Mouse (Mus musculus) kidney, embryonic 14.5 days (tissue): ENCODE data around the gene Socs3. TPM values are rescaled to one million over a fixed set of nuclear protein-coding genes. Genes with fewer than 3 reads are reported as not detected.
A peak's percentile ranks its signal among the peaks of the same experiment; 100 is the strongest.

Experiments
- ATAC-seq: fragments of 200-750 bp; cut with Nextera tagmentation; 2 replicates; pipeline ENCODE4 v1.8.0; 2017; ENCODE audit warnings: moderate number of reproducible peaks, mild to moderate bottlenecking, moderate TSS enrichment, moderate library complexity; ENCODE audit not compliant: low FRiP score, low TSS enrichment
- H3K27ac ChIP-seq: fragments of 300-500 bp; sonication (generic); 2 replicates; pipeline ENCODE4 v1.5.1; 2014; ENCODE audit warnings: low read depth, mild to moderate bottlenecking, low read length, moderate library complexity, mixed read lengths
- H3K27me3 ChIP-seq: fragments of 300-500 bp; sonication (generic); 2 replicates; pipeline ENCODE4 v1.6.1; 2014; ENCODE audit warnings: mild to moderate bottlenecking, low read length; ENCODE audit not compliant: control insufficient read depth, insufficient read depth
- H3K36me3 ChIP-seq: fragments of 300-500 bp; sonication (generic); 2 replicates; pipeline ENCODE4 v1.6.1; 2014; ENCODE audit warnings: low read length, mixed read lengths; ENCODE audit not compliant: control insufficient read depth, insufficient read depth
- H3K4me1 ChIP-seq: fragments of 300-500 bp; sonication (generic); 2 replicates; pipeline ENCODE4 v1.6.1; 2014; ENCODE audit warnings: low read length, mixed read lengths; ENCODE audit not compliant: control insufficient read depth, insufficient read depth
- H3K4me2 ChIP-seq: fragments of 300-500 bp; sonication (generic); replicated peaks from 2 replicates; pipeline ENCODE4 v1.6.1; 2014; ENCODE audit warnings: low read depth, mild to moderate bottlenecking, low read length
- H3K4me3 ChIP-seq: fragments of 300-500 bp; sonication (generic); 2 replicates; pipeline ENCODE4 v1.5.1; 2014; ENCODE audit warnings: mild to moderate bottlenecking, low read length
- H3K9ac ChIP-seq: fragments of 300-500 bp; sonication (generic); 2 replicates; pipeline ENCODE4 v1.6.1; 2014; ENCODE audit warnings: low read depth, mild to moderate bottlenecking, low read length, moderate library complexity
- H3K9me3 ChIP-seq: fragments of 300-500 bp; sonication (generic); 2 replicates; pipeline ENCODE4 v1.6.1; 2016; ENCODE audit warnings: low read length; ENCODE audit not compliant: control insufficient read depth
- WGBS: fragments of 180-500 bp; shearing (Covaris S2); extraction: QIAGEN DNeasy Blood & Tissue Kit; methylation state at CpG from one replicate; pipeline ENCODE4 v1.1.7; 2014; 5-methylcytosine and 5-hydroxymethylcytosine counted together
- polyA plus RNA-seq: library from polyadenylated mRNA; unstranded; fragments of >200 nt; fragmentation: Nextera tagmentation; extraction: Ambion mirVana; gene quantifications from 2 replicates; pipeline ENCODE4 v1.2.1, GENCODE M21; 2014

Socs3 gene
- polyA plus RNA-seq, 1 experiment from 2014 or later, result 6.7 TPM

GRCm38 (mm10) chr11:118008144-118008805 is 38.4 kb upstream of the Socs3 start:
- 49% methylated on average over 5 of the region's 5 CpGs for WGBS
- Histone ChIP-seq H3K9me3 (no peaks in the 10 kb centered on the region), H3K4me1 (peaks cover 46% of the 10 kb centered on the region), H3K27me3 (no peaks in the 10 kb centered on the region), H3K9ac (no peak overlapping the region; the same call in 1 of the 2 replicates), H3K27ac (no peak overlapping the region), H3K36me3 (peaks cover 42% of the 10 kb centered on the region), H3K4me2 (no peak overlapping the region), H3K4me3 (no peak overlapping the region)
- no peak for ATAC-seq

GRCm38 (mm10) chr11:118007460-118008143 is 37.8 kb upstream of the Socs3 start:
- Histone ChIP-seq H3K4me3 (no peak overlapping the region), H3K36me3 (peaks cover 47% of the 10 kb centered on the region), H3K4me2 (no peak overlapping the region), H3K9ac (0 out of 2 replicates have a peak overlapping the region, but pooled peaks have one; percentile 23), H3K4me1 (peaks cover 50% of the 10 kb centered on the region), H3K27me3 (no peaks in the 10 kb centered on the region), H3K27ac (no peak overlapping the region), H3K9me3 (no peaks in the 10 kb centered on the region)
- ATAC-seq, result no peak
- WGBS, result 61% methylated on average over 8 of the region's 8 CpGs

- peak overlapping the region; percentile 80 for H3K27ac ChIP-seq
- no peak overlapping the region for H3K9ac ChIP-seq
- no peaks in the 10 kb centered on the region for H3K27me3 ChIP-seq
- WGBS, result 40% methylated on average over 5 of the region's 5 CpGs
- peaks cover 42% of the 10 kb centered on the region for H3K4me1 ChIP-seq
- H3K36me3 ChIP-seq, result peaks cover 70% of the 10 kb centered on the region
- ATAC-seq, result peak; percentile 59
- no peak overlapping the region for H3K4me2 ChIP-seq
- H3K9me3 ChIP-seq, result no peaks in the 10 kb centered on the region
- no peak overlapping the region for H3K4me3 ChIP-seq
Observed at GRCm38 (mm10) chr11:118004217-118004616, 34.4 kb upstream of the Socs3 start.

GRCm38 (mm10) chr11:118003718-118004117 is 33.9 kb upstream of the Socs3 start:
- Histone ChIP-seq H3K4me2 (no peak overlapping the region), H3K4me1 (peaks cover 37% of the 10 kb centered on the region), H3K27ac (peak overlapping the region; percentile 80), H3K36me3 (peaks cover 71% of the 10 kb centered on the region), H3K9me3 (no peaks in the 10 kb centered on the region), H3K9ac (no peak overlapping the region), H3K27me3 (no peaks in the 10 kb centered on the region), H3K4me3 (no peak overlapping the region)
- peak; percentile 56 for ATAC-seq
- WGBS, result 56% methylated on average over 5 of the region's 5 CpGs

- H3K9ac ChIP-seq, result no peak overlapping the region
- H3K27ac ChIP-seq, result peak overlapping the region; percentile 80
- no peak overlapping the region for H3K4me3 ChIP-seq
- peaks cover 32% of the 10 kb centered on the region for H3K4me1 ChIP-seq
- H3K4me2 ChIP-seq, result no peak overlapping the region
- no peaks in the 10 kb centered on the region for H3K27me3 ChIP-seq
- H3K36me3 ChIP-seq, result peaks cover 75% of the 10 kb centered on the region
- ATAC-seq, result no peak
- WGBS, result 87% methylated on average over 14 of the region's 14 CpGs
- no peaks in the 10 kb centered on the region for H3K9me3 ChIP-seq
Observed at GRCm38 (mm10) chr11:118003176-118003575, 33.3 kb upstream of the Socs3 start.

- no peaks in the 10 kb centered on the region for H3K9me3 ChIP-seq
- H3K27me3 ChIP-seq, result no peaks in the 10 kb centered on the region
- no peak overlapping the region for H3K9ac ChIP-seq
- H3K4me3 ChIP-seq, result no peak overlapping the region
- peaks cover 64% of the 10 kb centered on the region for H3K36me3 ChIP-seq
- ATAC-seq, result no peak
- H3K4me2 ChIP-seq, result no peak overlapping the region
- 90% methylated on average over 7 of the region's 7 CpGs for WGBS
- H3K27ac ChIP-seq, result no peak overlapping the region
- H3K4me1 ChIP-seq, result peaks cover 29% of the 10 kb centered on the region
Observed at GRCm38 (mm10) chr11:118000565-118001215, 30.8 kb upstream of the Socs3 start.

GRCm38 (mm10) chr11:118000083-118000482 is 30.2 kb upstream of the Socs3 start:
- no peaks in the 10 kb centered on the region for H3K27me3 ChIP-seq
- H3K9ac ChIP-seq, result no peak overlapping the region
- no peaks in the 10 kb centered on the region for H3K9me3 ChIP-seq
- no peak for ATAC-seq
- H3K4me3 ChIP-seq, result no peak overlapping the region
- no peak overlapping the region for H3K4me2 ChIP-seq
- H3K27ac ChIP-seq, result no peak overlapping the region
- peaks cover 33% of the 10 kb centered on the region for H3K4me1 ChIP-seq
- peaks cover 58% of the 10 kb centered on the region for H3K36me3 ChIP-seq
- 94% methylated on average over 1 of the region's 1 CpGs for WGBS

GRCm38 (mm10) chr11:117999260-117999934 is 29.6 kb upstream of the Socs3 start:
- ATAC-seq, result no peak
- Histone ChIP-seq H3K27me3 (no peaks in the 10 kb centered on the region), H3K4me3 (no peak overlapping the region), H3K9me3 (no peaks in the 10 kb centered on the region), H3K4me2 (no peak overlapping the region), H3K27ac (no peak overlapping the region), H3K36me3 (peaks cover 51% of the 10 kb centered on the region), H3K4me1 (peaks cover 34% of the 10 kb centered on the region), H3K9ac (no peak overlapping the region)
- 83% methylated on average over 6 of the region's 6 CpGs for WGBS
